Mouse (Mus musculus): ENCODE results near the gene Tekt2. TPM values are rescaled to one million over a fixed set of nuclear protein-coding genes. Genes with fewer than 3 reads are reported as not detected.

Gene Tekt2
- polyA plus RNA-seq, 1 experiment from 2014 or later, result 1.6 TPM

DNA sequence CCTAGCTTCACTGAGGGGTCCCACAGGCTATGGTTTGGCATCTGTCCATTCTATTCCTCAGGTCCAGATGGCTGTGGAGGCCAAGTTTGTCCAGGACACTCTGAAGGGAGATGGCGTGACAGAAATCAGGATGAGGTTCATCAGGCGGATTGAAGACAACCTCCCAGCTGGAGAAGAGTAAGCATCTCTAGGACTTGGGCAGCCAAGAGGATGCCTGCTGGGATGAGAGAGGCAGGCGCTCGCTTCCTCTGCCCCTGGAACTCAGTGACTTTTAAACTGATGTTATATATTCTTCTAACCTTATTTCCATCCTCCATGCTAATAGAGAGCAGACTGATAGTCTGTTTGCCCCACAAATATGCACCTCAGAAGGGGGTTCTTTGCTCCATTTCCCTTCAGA, 50.4 kb downstream of the Tekt2 start:
- Histone ChIP-seq H3K27me3 (replicated peaks; ENCODE audit: control insufficient read depth, insufficient read depth, low read length) (no peaks in the 10 kb centered on the region), H3K36me3 (ENCODE audit: control insufficient read depth, insufficient read depth) (peaks cover 40% of the 10 kb centered on the region), H3K4me1 (replicated peaks; ENCODE audit: control insufficient read depth, insufficient read depth, low read length) (no peaks in the 10 kb centered on the region), H3K4me2 (replicated peaks; ENCODE audit: low read depth) (no peak overlapping the region), H3K9ac (ENCODE audit: low read depth, low read length) (no peak overlapping the region), H3K4me3 (ENCODE audit: low read depth, low read length) (no peak overlapping the region), H3K9me3 (ENCODE audit: control insufficient read depth) (no peaks in the 10 kb centered on the region), H3K27ac (ENCODE audit: low read depth, low read length) (no peak overlapping the region)
- no peak for ATAC-seq
- TF ChIP-seq CTCF (IDR thresholded peaks at IDR 0.05; ENCODE audit: low read depth), result no peak
- 91% methylated on average over 4 of the region's 4 CpGs for WGBS

DNA sequence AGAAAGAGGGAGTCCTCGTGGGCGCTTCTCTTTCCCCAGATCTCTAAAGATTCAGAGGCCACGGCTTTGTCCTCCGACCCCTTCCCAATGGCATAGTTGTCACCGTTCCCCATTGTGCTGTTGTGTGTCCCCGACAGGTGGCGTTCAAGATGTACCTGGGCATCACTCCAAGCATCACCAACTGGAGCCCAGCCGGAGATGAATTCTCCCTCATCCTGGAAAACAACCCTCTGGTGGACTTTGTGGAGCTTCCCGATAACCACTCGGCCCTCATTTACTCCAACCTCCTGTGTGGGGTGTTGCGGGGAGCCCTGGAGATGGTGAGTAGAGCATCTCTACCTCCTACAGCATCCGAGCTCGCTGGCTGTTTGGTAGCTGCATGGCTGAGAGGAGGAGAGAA, 51.7 kb downstream of the Tekt2 start:
- Histone ChIP-seq H3K27ac (ENCODE audit: low read depth, low read length) (no peak overlapping the region), H3K4me1 (replicated peaks; ENCODE audit: control insufficient read depth, insufficient read depth, low read length) (no peaks in the 10 kb centered on the region), H3K4me2 (replicated peaks; ENCODE audit: low read depth) (no peak overlapping the region), H3K4me3 (ENCODE audit: low read depth, low read length) (no peak overlapping the region), H3K9me3 (ENCODE audit: control insufficient read depth) (no peaks in the 10 kb centered on the region), H3K9ac (ENCODE audit: low read depth, low read length) (no peak overlapping the region), H3K27me3 (replicated peaks; ENCODE audit: control insufficient read depth, insufficient read depth, low read length) (no peaks in the 10 kb centered on the region), H3K36me3 (ENCODE audit: control insufficient read depth, insufficient read depth) (peaks cover 40% of the 10 kb centered on the region)
- ATAC-seq, result no peak
- no peak for TF ChIP-seq CTCF (IDR thresholded peaks at IDR 0.05; ENCODE audit: low read depth)
- 84% methylated on average over 13 of the region's 13 CpGs for WGBS

Other genes starting within 250 kb of the Tekt2 start
- 49.0 and 50.4 TPM in 2 replicates for gene Lsm10, start 229.1 kb downstream of the Tekt2 start, polyA plus RNA-seq (2015; fragmentation: Nextera tagmentation; extraction: Ambion mirVana)
- 14.5 and 14.6 TPM in 2 replicates for gene Stk40, start 221.7 kb downstream of the Tekt2 start, polyA plus RNA-seq (2015; fragmentation: Nextera tagmentation; extraction: Ambion mirVana)
- gene Eva1b, start 177.9 kb downstream of the Tekt2 start, polyA plus RNA-seq (2015; fragmentation: Nextera tagmentation; extraction: Ambion mirVana), result 28.9 and 29.0 TPM in 2 replicates
- gene Sh3d21, start 162.2 kb downstream of the Tekt2 start, polyA plus RNA-seq (2015; fragmentation: Nextera tagmentation; extraction: Ambion mirVana), result 10.0 and 12.3 TPM in 2 replicates
- gene Thrap3, start 122.9 kb downstream of the Tekt2 start, polyA plus RNA-seq (2015; fragmentation: Nextera tagmentation; extraction: Ambion mirVana), result 56.7 and 67.5 TPM in 2 replicates
- 11.7 and 12.2 TPM in 2 replicates for gene Map7d1, start 69.3 kb downstream of the Tekt2 start, polyA plus RNA-seq (2015; fragmentation: Nextera tagmentation; extraction: Ambion mirVana)
- 115 and 126 TPM in 2 replicates for gene Trappc3, start 63.4 kb downstream of the Tekt2 start, polyA plus RNA-seq (2015; fragmentation: Nextera tagmentation; extraction: Ambion mirVana)
- gene Col8a2, start 38.9 kb downstream of the Tekt2 start, polyA plus RNA-seq (2015; fragmentation: Nextera tagmentation; extraction: Ambion mirVana), result 1.5 and 2.2 TPM in 2 replicates
- gene Adprhl2, start 4.0 kb downstream of the Tekt2 start, polyA plus RNA-seq (2015; fragmentation: Nextera tagmentation; extraction: Ambion mirVana), result 41.7 and 43.0 TPM in 2 replicates
- gene Ago3, start 103.9 kb upstream of the Tekt2 start, polyA plus RNA-seq (2015; fragmentation: Nextera tagmentation; extraction: Ambion mirVana), result 9.3 and 10.5 TPM in 2 replicates
- gene Ago1, start 142.9 kb upstream of the Tekt2 start, polyA plus RNA-seq (2015; fragmentation: Nextera tagmentation; extraction: Ambion mirVana), result 2.7 and 3.2 TPM in 2 replicates
- 0.90 and 1.1 TPM in 2 replicates for gene Ago4, start 207.8 kb upstream of the Tekt2 start, polyA plus RNA-seq (2015; fragmentation: Nextera tagmentation; extraction: Ambion mirVana)
- gene Clspn, start 231.2 kb upstream of the Tekt2 start, polyA plus RNA-seq (2015; fragmentation: Nextera tagmentation; extraction: Ambion mirVana), result 8.3 and 10.2 TPM in 2 replicates

Data from intestine, postnatal 0 days (tissue).